Mouse (Mus musculus) left cerebral cortex, postnatal 14 days (tissue): Measurements from ENCODE around the gene Ksr2. TPM values are rescaled to one million over a fixed set of nuclear protein-coding genes. Genes with fewer than 3 reads are reported as not detected.

Source experiments
- DNase-seq, 2 experiments: peaks; one replicate each; pipeline ENCODE4 v3.0.0; 2021 to 2022; ENCODE audit warnings: low spot score in 2 of 2, mixed read lengths in 1 of 2
- intact Hi-C: fragments of 180-260 bp; cut with DNase I; formaldehyde crosslinking; loops from one replicate; pipeline ENCODE4 v1.15.1; 2025
- total RNA-seq, 2 experiments: library from RNA; stranded (reverse); gene quantifications; 2 replicates each; pipeline ENCODE4 v1.2.3; 2021

The Ksr2 gene
- total RNA-seq, 2 experiments from 2014 or later, result 36.5 to 39.7 TPM

DNA sequence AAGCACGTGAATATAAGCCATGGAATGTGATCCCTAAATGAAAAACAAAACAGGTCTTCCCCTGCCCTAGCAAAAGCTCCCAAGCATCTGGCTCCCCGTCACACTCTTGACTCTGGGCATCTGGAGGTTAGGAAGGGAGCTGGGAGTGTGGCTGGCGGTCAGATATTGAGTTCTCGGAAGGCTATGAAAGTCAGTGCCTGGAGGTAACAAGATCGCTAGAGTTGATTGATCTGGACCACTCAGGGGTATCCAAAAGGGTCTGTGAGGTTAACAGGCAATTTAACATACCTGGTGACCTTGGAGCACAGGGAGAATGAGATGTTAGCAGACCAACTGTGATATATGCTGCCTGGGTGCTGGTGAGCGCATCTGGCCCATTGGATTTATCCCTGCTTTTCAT, 283.8 kb downstream of the Ksr2 start:
- DNase-seq, result no peak
- intact Hi-C loops, result no loop called here

DNA sequence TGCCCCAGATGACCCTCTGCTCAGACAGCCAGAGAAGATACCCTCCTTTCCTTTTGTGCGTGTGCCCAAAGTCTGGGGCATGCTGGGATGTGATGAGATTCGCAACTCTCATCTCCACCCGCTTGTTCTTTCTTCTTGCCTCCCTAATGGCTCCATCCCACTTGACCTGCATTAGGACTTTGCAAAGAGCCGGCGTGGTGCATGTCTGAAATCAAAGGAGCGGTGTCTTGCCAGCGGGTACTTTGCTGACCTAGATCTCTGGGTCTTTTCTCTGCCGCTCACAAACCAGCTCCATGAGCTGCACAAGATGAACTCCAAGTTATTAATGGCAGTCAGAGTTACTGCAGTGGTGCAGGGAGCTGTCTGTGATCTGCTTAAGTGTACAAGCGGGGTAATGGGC, 290.6 kb downstream of the Ksr2 start:
- intact Hi-C loops, result no loop called here
- no peak for DNase-seq

DNA sequence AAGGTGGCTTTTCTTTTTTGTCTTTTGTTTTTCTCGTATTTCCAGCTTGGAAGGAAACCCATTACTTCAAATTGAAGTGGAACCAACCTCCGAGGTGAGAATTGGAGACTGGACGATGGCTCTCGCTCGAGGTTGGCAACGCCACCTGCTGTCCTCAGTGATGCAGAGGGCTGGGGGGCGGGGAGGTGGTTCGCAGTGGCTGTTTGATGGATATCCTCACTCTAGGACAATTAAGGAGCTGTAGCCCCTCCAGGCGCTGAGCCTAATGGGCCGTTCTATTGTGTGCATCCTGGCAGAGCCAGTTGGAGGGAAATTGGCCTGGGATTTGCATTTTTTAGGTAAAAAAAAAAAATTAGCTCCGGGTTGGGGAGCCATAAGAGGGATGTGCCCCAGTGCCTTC, 292.8 kb downstream of the Ksr2 start:
- intact Hi-C loops, result no loop called here
- no peak for DNase-seq

DNA sequence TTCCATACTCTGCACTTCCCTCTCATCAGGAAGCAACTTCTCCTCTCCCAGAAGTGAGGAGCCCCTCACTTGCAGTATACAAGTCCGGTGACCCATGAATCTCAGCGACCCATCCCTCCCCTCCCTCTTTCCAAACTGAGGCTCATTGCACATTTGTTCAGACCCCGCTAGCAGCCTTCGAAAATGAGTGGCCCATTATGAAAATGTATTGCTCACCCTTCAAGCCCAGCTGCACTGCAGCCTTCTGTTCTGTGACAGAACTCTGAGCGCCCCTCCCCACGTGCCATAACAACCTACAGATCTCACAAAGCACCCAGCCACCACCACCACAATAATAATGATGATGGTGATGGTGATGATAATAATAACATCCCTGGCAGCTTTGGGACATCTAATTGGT, 295.5 kb downstream of the Ksr2 start:
- no peak for DNase-seq
- intact Hi-C loops, result no loop called here

DNA sequence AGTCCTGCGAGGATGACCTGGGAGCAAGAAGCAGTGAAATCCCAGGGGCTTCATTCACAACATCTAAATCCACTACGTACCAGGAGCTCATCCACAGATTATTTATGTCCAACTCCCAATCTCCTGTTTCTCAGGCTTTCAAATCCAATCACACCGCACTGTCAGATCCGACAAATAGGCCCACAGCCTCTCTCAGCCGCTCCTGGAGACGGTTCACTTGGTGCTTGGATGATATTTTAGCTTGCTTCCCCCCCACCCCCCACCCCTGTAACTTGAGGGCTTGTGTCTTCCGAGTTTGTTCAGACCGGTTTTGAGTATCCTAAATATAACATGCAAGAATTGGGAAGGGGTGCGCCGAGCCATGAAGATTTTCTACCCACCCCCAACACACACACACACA, 297.8 kb downstream of the Ksr2 start:
- intact Hi-C loops, result no loop called here
- peak in 1 of 2 experiments; percentile 51 for DNase-seq

DNA sequence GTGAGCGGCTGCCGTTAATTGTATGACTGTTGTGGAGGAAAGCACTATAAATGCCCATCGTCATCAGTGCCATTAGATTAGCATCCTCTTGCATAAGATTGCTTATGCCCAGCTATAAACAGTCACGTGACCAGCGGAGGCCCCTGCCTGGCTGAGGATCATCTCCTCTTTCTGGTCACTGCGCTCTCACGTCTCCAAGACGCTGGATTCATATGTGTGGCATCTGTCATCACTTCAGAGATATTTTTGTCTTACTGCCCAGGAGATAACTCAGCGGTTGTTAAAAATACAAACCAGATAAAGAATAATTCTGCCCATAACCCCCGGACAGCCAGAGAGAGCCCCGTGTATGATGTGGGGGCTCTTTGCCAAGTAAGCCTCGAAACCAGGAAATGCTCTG, 298.4 kb downstream of the Ksr2 start:
- DNase-seq, result peak in 1 of 2 experiments; percentile 62
- intact Hi-C loops, result no loop called here

DNA sequence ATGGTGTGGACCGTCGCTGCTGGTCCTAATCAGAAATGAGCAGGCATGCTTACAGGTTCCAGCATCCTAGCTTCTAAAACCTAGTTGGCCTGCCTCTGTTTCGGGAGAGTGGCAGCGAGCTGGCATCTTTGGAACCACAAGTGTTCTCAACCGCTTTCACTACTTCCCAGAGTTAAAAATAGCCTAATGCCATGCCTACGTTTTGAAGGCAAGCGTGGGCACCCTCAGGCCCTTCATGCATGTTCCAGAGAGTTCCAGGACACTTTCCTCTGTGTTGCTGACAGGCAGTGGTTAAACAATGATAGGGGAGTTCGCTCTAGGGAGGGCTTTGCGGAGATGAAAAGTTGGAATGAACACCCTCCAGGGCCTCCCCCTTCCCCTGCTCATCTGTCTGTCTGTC, 303.3 kb downstream of the Ksr2 start:
- no peak for DNase-seq
- intact Hi-C loops, result no loop called here

DNA sequence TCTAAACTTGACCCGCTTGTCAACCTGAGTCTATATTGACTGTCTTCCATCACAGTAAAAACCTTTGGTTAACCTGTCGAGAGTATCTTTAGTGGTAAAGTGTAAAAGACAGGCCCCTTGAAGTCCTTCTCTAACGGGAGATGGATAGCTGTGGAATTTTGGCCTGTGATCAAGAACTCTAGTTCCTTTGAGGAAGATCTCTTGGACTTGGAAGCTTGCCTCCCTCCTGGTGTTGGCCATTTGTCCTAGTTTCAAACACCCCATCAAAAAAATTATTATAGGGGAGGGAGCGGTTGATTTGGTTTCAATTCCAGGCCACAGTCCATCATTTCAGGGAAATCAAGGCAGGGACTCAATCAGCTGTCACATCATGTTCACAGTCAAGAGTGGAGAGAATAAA, 309.5 kb downstream of the Ksr2 start:
- DNase-seq, result no peak
- intact Hi-C loops, result no loop called here

DNA sequence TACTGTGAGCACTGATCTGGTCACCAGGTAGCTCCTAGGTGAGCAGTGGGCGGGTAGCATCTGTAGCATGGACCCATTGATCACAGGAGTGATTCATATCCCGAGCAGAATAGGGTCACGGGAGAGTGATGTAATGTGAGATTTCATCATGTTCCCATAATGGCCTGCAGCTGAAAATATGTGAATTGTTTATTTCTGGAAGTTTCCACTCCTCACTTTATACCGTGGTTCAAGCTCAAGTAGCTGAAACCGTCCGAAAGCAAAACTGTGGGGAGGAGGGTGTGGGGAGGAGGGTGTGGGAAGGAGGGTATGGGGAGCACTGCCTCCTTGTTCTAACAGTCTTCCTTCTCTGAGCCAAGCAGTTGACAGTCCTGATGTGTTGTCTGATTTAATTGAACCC, 312.7 kb downstream of the Ksr2 start:
- DNase-seq, result no peak
- intact Hi-C loops, result no loop called here

DNA sequence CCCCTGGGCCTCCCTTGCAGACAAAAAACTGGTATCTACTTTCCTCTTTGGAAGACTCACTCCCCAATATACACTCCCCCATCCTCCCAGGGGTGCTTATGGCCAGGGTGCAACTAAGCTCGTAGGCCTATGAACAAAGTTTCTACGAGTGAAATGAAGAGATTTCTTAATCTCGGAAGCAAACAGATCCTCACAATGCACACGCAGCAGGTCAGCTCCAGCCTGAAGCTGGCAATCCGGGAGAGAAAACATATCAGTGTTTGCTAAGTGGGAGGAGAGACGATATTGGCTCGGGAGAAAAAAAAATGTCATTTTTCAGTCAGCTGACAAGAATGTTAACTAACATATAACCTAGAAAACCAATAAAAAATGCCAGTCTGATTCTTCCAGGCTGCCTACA, 313.3 kb downstream of the Ksr2 start:
- no peak for DNase-seq
- intact Hi-C loops, result no loop called here

DNA sequence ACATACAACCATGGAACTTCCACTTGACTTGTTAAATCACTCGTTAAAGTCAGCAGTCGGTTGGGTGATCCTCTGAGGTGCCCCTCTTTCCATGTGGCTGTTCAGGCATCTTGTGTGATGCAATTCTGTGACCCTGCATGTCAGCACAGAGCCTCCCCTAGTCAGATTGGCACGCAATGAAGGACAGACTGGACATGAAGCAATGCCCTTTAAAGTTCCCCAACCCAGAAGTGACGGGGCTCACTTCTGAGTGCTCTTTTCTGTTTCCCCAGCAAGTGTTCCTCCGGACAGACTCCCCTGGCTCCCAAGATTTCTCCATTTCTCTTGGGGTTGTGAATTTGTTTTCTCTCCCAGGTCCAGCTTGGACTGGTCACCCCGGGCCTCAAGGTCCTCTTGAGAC, 317.5 kb downstream of the Ksr2 start:
- intact Hi-C loops, result no loop called here
- no peak for DNase-seq

DNA sequence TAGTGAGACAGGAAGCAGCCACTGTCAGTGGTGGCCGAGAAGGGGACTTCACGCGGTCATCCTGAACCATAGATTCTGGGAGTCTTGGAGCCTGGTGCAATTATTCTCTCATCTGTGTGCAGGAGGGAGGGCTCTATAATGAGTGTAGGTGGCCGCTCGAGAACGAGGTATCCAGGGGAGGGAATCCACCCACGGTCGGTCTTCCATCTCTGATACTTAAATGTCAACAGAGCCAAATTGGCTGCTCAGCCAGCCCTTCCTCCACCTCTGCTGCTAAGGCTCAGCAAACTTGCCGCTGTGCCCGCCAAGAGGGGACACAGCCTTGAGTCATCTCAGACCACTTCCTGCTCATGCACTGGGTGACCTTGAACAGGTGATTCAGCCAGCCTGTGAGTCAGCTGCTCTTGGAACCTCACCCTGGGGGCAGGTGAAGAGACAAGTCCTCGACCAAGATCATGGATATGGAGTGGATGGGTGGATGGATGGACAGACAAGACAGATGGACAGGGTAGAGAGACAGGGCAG, 330.9 kb downstream of the Ksr2 start:
- DNase-seq, result peak; percentile 10 to 31

DNA sequence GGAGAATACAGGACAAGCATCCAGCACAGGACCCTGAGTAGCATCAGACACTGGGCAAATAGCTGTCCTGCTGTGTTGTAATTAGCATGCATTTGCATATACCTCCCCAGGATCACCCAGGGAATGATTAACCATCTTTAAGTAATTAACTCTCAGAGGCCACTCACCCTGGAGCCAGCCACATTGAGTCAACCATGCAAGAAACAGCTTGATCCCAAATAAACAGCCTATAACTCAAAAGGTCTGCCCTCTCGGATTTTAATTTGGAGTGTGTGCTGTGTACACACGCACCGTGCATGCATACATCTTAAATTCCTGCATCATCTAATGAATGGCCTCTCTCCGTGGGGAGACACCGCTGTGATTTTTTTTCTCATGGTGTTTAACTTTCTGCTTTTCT, 335.6 kb downstream of the Ksr2 start:
- intact Hi-C loops, result no loop called here
- no peak for DNase-seq

More for the DNA sequence above, 330.9 kb downstream of the Ksr2 start:
- intact Hi-C loops, result no loop called here

DNA sequence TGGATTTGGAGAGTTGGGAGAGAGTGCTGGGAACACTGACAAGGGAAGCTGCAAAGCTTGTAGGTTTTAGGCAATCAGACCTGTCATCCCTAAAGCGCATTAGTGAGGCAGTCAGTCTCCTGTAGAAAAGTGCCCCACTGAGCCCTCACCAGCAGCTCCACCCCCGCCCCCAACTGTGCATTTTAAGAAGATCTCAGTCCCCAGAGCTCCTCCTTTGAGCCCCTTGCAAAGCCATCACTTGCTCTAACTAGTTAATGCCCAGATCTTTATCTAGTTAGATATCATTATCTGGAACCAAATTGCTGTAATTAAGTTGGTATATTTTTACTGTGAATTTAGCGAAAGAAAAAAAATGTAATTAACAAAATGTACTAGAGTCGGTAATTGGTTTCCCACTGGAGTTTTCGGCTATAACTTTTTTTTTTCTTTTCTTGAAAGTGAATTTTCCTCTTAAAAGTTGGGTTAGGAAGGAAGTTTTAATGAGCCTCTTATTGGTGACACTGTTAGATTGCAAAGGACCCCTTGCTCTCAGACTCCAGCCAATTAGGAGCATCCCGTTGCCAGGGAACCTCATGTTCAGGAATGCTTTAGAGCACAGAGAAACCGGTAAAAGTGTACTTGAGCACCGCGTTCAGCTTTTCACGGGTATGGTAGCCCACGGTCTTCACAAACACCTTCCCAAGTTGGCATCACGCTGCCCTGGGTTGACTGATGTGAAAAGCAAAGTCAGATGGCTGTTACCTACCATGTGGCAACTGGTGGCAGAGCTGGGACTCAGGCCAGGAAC, 344.1 kb downstream of the Ksr2 start:
- DNase-seq, result no peak
- intact Hi-C loops, result no loop called here

DNA sequence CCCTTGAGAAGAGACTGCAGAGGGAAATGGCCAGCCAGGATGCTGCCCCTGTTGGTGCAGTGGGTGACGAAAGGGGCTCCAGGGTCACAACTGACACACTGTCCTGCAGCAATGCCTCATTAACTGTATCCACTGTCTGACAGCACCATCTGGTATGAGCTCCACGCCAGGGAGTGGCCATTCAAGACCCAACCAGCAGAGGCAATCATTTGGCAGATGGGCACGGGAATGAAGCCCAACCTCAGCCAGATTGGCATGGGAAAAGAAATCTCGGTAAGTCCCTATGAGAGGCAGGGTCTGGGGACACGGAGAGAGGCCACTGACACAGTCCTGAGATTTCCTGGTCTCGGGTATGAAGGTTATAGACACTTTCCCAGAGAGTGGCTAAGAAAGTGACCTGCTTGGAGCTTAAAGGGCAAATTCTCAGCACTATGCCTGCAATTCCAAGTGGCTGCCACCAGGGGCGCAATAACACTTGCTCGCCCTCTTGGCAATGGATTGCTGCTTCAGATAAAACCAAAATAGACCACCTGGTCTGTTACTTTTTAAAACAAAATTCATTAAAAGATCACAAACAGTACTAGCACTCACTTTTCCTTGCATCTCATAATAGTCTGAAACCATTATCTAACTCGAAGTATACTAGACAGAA, 347.5 kb downstream of the Ksr2 start:
- no peak for DNase-seq
- intact Hi-C loops, result no loop called here

DNA sequence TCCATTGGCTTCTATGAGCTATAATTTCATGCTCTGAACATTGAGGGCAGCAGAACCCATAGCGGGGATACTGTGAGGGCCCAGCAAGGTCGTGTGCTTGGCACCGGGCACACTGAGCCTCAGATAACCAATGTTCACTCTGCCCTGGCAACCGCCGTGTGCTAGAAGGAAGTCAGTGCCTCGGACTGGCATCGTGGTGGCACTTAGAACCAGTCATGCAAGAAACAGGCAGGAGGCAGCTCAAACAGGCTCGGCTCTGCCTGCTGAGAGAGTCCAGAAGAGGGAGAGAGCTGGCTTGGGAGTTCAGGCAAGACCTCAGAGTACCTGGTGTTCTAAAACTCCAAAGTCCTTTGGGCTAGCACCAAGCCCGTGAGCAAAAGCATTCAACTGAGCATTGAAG, 350.7 kb downstream of the Ksr2 start:
- no peak for DNase-seq
- intact Hi-C loops, result no loop called here

DNA sequence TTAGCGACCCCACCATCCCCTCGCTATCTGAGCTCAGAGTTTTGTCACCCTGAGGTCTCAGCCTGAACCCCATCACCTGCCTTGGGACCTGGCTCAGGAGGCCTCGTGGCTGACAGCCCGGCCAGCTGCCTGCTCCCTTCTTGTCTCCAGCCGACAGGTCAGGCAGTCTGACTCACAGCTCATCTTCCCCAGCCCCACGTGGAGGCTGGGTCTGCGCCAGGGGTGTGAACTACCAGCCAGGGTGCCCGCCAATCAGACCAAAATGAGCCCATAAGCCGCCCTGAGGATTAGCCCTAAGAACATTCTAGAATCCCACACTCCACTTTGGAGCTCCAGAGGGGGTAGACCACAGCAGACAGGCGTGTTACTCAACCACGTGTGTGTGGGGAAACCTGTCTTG, 365.4 kb downstream of the Ksr2 start:
- intact Hi-C loops, result no loop called here
- DNase-seq, result no peak

DNA sequence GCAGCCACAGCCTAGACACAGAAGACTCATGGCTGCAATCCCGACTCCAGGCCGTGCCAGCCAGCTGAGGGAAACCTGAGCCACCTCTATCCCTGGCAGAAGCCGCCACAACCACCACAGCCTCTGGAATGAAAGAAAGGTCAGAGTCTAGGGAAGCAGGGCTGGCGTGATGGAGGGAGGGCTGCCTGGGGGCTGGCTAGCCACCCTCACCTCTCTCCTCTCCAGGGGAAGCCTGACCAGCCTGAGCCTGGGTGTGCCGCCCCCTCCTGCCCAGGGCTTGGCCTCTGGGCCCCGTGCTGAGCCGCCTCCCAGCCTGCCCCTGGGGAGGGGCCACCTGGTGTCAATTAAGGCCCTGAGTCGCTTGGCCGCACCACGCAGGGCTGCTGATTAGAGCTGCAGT, 366.9 kb downstream of the Ksr2 start, which contains the start of gene Nos1:
Nos1 (plus strand) TSS at position 352 of the 400 bp plus-strand sequence.
- intact Hi-C loops, result no loop called here

DNA sequence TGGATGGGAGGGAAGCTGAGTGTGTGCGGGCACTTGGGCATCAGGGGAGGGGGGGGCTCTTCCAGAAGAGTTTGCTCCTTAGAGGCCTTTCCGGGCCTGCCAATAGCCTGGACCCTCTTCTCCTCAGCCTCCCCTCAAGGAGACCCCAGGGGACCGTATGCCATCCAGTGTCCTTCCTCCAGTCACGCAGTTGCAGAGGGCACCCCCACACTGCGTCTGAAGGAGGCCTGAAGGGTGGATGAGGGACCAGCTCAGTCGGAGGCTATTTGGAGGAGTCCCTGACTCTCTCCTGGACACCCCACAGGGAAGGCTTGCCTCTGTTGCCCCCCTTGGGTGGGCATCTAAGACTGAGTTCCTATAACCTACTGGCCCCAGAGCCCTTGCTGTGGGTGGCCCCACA, 367.4 kb downstream of the Ksr2 start:
- no peak for DNase-seq
- intact Hi-C loops, result no loop called here

More for the DNA sequence above, 366.9 kb downstream of the Ksr2 start, which contains the start of gene Nos1:
- DNase-seq, result no peak

DNA sequence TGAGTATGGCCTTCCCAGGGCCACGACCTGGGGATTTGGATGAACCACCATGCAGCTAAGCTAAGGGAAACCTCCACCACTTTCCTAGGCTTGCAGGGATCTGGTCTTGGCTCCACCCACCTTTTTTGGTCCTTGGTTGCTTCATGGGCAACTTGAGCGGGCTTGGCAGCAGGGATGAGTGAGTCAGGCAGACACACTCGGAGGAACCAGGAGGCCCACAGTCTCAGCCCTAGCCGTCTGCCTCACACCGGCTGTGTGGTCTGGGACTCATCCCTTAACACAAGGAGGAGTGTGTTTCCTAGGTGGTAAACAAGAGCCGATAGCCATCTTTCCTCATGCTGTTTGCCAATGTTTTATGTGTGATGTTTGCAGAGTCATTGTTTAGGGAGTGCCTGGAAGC, 376.3 kb downstream of the Ksr2 start:
- peak in 1 of 2 experiments; percentile 55 for DNase-seq
- intact Hi-C loops, result no loop called here

DNA sequence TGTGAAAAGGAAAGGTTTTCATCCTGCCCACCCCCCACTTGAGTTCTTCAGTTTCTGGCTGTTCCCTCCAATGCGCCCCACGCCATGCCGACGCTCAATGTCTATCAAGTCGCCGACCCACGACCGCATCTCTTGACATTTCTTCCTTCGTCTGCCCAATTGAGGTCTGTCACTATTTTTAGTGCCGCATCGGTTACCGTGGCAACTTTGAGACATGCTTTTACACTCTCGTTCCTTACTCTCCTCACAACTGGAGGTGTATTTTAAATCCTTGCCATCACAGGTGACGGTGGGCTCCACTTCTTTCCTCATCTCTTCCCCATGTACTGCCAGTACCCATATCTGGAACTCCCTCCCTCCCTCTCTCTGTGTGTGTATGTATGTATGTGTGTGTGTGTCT, 378.1 kb downstream of the Ksr2 start:
- DNase-seq, result peak; percentile 14 to 23
- intact Hi-C loops, result no loop called here
